Mouse (Mus musculus) limb, embryonic 13.5 days (tissue): ENCODE data around the gene Zfp512b. TPM values are rescaled to one million over a fixed set of nuclear protein-coding genes. Genes with fewer than 3 reads are reported as not detected.

Experiments used
- ATAC-seq: fragments of 200-750 bp; cut with Nextera tagmentation; 2 replicates; pipeline ENCODE4 v1.8.0; 2017; ENCODE audit warnings: low read depth, moderate number of reproducible peaks, moderate TSS enrichment; ENCODE audit not compliant: low FRiP score
- H3K27ac ChIP-seq: fragments of 300-500 bp; sonication (generic); 2 replicates; pipeline ENCODE4 v1.5.1; 2015; ENCODE audit warnings: inconsistent platforms, mild to moderate bottlenecking, moderate library complexity
- H3K27me3 ChIP-seq: fragments of 300-500 bp; sonication (generic); 2 replicates; pipeline ENCODE4 v1.6.1; 2015; ENCODE audit warnings: mild to moderate bottlenecking, inconsistent platforms
- H3K36me3 ChIP-seq: fragments of 300-500 bp; sonication (generic); 2 replicates; pipeline ENCODE4 v1.6.1; 2015; ENCODE audit warnings: inconsistent platforms, mild to moderate bottlenecking, moderate library complexity
- H3K4me1 ChIP-seq: fragments of 300-500 bp; sonication (generic); 2 replicates; pipeline ENCODE4 v1.6.1; 2015; ENCODE audit warnings: inconsistent platforms
- H3K4me2 ChIP-seq: fragments of 300-500 bp; sonication (generic); replicated peaks from 2 replicates; pipeline ENCODE4 v1.6.1; 2015; ENCODE audit warnings: inconsistent platforms, mild to moderate bottlenecking, moderate library complexity
- H3K4me3 ChIP-seq: fragments of 300-500 bp; sonication (generic); 2 replicates; pipeline ENCODE4 v1.5.1; 2015; ENCODE audit warnings: moderate library complexity, mild to moderate bottlenecking, inconsistent platforms
- H3K9ac ChIP-seq: fragments of 300-500 bp; sonication (generic); 2 replicates; pipeline ENCODE4 v1.6.1; 2015; ENCODE audit warnings: mild to moderate bottlenecking, inconsistent platforms
- H3K9me3 ChIP-seq: fragments of 300-500 bp; sonication (generic); 2 replicates; pipeline ENCODE4 v1.6.1; 2016; ENCODE audit warnings: inconsistent platforms
- WGBS: fragments of 180-500 bp; shearing (Covaris S2); methylation state at CpG from one replicate; pipeline ENCODE4 v1.1.7; 2015; 5-methylcytosine and 5-hydroxymethylcytosine counted together
- polyA plus RNA-seq: library from polyadenylated mRNA; unstranded; fragments of >200 nt; fragmentation: Nextera tagmentation; extraction: Ambion mirVana; gene quantifications from 2 replicates; pipeline ENCODE4 v1.2.1, GENCODE M21; 2015

Zfp512b gene
- polyA plus RNA-seq, 1 experiment from 2014 or later: 69.4 TPM

DNA sequence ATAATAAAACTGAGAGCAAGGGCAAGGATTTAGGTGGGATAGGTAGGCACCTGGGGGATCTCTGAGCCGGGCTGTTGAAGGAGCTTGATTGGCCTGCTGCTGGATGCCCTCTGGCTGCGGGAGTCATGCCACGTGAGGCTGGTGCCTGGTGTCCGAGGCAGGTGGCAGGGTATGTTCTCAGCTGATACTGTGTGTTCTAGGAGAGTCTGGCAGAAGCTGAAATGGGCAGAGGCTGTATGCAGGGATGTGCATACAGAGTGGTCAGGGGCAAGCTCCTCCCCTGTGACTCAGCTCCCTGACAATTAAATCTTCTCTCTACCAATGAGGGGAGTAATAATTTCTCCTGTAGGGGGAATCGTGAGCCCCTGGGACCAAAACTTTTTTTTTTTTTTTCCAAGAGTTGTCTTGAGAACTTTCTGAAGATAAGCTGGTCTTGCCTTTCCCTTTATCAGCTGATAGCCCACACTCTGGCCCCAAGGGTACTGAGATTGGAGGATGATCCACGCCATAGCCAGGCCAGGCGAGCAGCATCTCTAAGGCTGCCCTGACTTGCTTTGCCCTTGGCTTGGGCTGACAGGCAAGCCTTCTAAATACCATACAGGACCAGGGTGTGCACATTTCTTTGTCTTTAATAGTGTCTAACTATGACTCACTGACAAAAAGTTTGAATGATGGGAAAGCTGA lies 4.9 kb upstream of the Zfp512b start:
- peaks cover 23% of the 10 kb centered on the region for H3K4me1 ChIP-seq
- H3K4me3 ChIP-seq: no peak overlapping the region
- peaks cover 30% of the 10 kb centered on the region for H3K27me3 ChIP-seq
- H3K9me3 ChIP-seq: no peaks in the 10 kb centered on the region
- 76% methylated on average over 7 of the region's 7 CpGs for WGBS
- H3K9ac ChIP-seq: no peak overlapping the region
- no peak overlapping the region for H3K4me2 ChIP-seq
- H3K36me3 ChIP-seq: no peaks in the 10 kb centered on the region
- no peak for ATAC-seq
- H3K27ac ChIP-seq: no peak overlapping the region

DNA sequence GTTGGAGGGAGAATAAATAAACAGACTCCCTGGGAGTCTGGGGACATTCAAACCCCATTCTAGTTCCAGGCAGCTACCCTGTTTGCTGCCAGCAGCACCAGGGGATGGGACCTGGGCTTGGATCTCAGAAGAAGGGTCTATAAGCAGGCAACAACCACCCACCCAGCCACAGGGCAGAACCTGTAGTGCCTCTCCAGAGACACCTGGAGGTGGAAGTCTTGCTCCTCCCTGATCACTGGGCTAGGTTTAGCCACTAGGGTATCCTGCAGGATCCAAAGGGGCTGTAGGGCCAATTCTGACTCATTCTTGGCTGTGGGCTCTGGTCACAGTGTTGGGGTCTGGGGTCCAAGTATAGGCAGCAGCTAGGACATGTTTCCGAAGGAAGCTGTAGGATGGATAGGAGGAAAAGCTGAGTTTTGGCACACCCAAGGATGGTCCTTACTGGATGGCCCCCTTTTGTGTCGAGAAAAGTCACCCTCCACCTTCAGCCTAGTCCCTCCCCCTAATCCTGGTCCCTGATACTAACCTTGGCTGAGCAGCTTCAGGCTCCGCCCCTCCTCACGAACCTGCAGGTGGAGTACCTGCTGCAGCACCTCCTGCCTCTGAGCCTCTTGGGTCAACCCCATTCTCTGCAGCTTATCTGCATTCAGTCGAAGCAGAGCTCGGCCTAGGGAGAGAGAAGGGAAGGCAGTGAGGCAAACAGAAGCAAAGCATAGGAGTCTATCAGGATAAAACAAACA lies 3.8 kb upstream of the Zfp512b start:
- peaks cover 30% of the 10 kb centered on the region for H3K27me3 ChIP-seq
- no peak overlapping the region for H3K4me3 ChIP-seq
- H3K9ac ChIP-seq: no peak overlapping the region
- H3K4me2 ChIP-seq: no peak overlapping the region
- H3K36me3 ChIP-seq: no peaks in the 10 kb centered on the region
- no peak for ATAC-seq
- H3K9me3 ChIP-seq: no peaks in the 10 kb centered on the region
- peaks cover 20% of the 10 kb centered on the region for H3K4me1 ChIP-seq
- H3K27ac ChIP-seq: no peak overlapping the region
- WGBS: 43% methylated on average over 6 of the region's 6 CpGs

DNA sequence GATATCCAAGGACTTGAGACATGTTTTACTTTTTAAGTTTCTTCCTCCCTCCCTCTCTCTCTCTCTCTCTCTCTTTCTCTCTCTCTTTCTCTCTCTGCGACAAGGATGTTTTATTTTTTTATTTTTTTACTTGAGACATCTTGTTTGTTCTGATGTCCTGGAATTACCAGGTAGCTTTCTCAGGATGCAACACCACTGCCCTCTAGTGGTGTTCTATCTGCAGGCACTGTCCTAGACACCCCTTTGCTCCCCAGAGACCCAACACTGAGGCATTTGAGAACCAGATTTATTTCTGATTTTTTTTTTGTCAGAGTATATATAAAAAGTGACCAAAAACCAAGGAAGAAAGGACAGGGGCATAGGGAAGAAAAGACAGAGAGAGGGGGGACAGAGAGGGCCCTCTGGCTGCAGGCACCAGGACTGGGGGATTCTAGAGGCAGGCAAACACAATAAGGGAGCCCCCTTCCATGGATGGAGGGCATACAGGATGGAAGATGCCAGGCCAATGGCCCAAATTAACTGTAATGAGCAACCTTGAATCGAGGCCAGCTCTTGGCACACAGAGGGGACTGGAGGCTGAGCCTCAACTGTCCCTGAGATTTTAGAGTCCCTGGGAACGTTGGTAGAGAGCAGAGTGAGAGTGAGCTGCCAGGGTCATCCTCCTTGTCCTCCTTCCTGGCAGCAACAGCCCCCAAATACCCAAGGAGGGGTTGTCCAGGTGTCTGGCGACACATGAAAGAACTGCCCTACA lies 2.5 kb upstream of the Zfp512b start:
- H3K4me1 ChIP-seq: peaks cover 23% of the 10 kb centered on the region
- no peak overlapping the region for H3K4me3 ChIP-seq
- 75% methylated on average over 4 of the region's 4 CpGs for WGBS
- no peak overlapping the region for H3K4me2 ChIP-seq
- peaks cover 25% of the 10 kb centered on the region for H3K27me3 ChIP-seq
- peaks cover 8% of the 10 kb centered on the region for H3K36me3 ChIP-seq
- H3K27ac ChIP-seq: no peak overlapping the region
- no peak overlapping the region for H3K9ac ChIP-seq
- no peak for ATAC-seq
- no peaks in the 10 kb centered on the region for H3K9me3 ChIP-seq

DNA sequence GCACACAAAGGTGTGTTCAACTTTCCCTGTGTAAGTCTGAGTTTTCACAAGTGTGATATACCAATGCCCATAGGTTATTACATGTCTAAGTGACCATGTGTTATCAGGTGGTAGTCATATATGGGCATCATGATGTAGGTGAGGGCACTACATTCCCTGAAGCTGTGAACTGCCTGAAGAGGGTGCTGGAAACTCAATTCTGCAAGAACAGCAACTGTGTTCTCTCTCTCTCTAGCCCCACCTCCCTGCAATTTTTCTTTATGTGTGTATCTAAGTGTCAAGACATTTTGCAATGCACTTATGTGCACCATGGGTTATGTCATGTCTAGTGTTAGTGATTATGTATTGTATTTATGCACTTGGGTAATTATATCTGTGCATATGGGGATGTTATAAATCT lies 1.3 kb upstream of the Zfp512b start:
- H3K9ac ChIP-seq: no peak overlapping the region
- no peaks in the 10 kb centered on the region for H3K9me3 ChIP-seq
- H3K27me3 ChIP-seq: peaks cover 16% of the 10 kb centered on the region
- H3K4me2 ChIP-seq: no peak overlapping the region
- no peak overlapping the region for H3K4me3 ChIP-seq
- H3K36me3 ChIP-seq: peaks cover 19% of the 10 kb centered on the region
- ATAC-seq: no peak
- no peak overlapping the region for H3K27ac ChIP-seq
- H3K4me1 ChIP-seq: peaks cover 19% of the 10 kb centered on the region

DNA sequence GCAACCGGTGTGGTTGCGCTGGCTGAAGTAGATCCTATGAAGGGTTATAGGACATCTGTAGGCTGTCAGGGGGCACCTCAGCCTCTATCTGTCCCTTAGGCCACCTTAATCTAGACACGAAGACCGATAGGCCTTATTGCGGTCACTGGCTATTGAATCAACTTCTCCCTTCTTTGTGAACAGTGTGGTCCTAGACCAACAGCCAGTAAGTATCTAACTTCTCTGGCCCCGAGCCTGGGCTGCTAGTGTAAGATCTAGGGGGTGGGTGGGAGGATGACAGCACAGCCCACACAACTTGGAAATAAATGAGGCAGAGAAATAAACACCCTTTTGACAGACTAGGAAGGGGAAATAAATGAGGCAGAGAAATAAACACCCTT lies 429 bp upstream of the Zfp512b start:
- peak overlapping the region; percentile 96 for H3K4me3 ChIP-seq
- peaks cover 28% of the 10 kb centered on the region for H3K36me3 ChIP-seq
- H3K9me3 ChIP-seq: no peaks in the 10 kb centered on the region
- 4% methylated on average over 6 of the region's 6 CpGs for whole genome bisulfite sequencing
- peak; percentile 9; the same call in 1 of the 2 replicates for ATAC-seq
- H3K4me1 ChIP-seq: peaks cover 19% of the 10 kb centered on the region
- peak overlapping the region; percentile 69 for H3K27ac ChIP-seq
- H3K4me2 ChIP-seq: peak overlapping the region; percentile 90
- peaks cover 7% of the 10 kb centered on the region for H3K27me3 ChIP-seq
- peak overlapping the region; percentile 91 for H3K9ac ChIP-seq

DNA sequence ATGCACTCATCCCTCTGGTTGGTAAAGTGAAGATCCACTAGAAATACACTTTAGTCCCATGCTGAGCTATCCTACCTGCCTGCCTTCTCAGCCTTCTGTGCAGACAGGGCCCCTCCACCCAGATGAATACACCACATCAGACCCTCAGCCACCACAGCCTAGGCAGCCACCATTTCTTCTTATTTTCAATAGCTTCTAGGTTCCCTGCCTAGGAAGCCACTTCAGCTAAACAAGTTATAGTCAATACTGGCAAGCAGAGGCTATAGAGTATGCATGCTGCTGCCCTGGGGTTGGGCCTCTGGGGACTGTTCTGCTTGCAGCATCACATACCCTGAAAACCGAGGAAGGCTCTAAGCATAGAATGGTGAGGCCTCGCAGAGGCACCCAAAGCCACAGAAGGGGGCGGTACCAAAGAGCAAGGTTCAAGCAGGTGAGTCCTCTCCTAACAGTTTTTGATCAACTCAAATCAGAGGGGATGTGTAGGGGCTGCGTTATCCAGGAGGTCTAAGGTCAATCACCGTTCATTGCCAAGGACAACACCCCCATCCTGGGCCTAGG lies 996 bp downstream of the Zfp512b start, which contains the start of gene Prpf6:
Prpf6 (plus strand) TSS at position 341 of the 558 bp plus-strand sequence.
- ATAC-seq: no peak
- Histone ChIP-seq H3K27me3 (no peaks in the 10 kb centered on the region), H3K36me3 (peaks cover 43% of the 10 kb centered on the region), H3K4me1 (peaks cover 19% of the 10 kb centered on the region), H3K27ac (peak within 1 kb of the TSS; percentile 69), H3K4me2 (peak within 1 kb of the TSS; percentile 90), H3K4me3 (peak within 1 kb of the TSS; percentile 96), H3K9me3 (no peaks in the 10 kb centered on the region), H3K9ac (peak within 1 kb of the TSS; percentile 91)
- whole genome bisulfite sequencing: 19% methylated on average over 5 of the region's 5 CpGs

DNA sequence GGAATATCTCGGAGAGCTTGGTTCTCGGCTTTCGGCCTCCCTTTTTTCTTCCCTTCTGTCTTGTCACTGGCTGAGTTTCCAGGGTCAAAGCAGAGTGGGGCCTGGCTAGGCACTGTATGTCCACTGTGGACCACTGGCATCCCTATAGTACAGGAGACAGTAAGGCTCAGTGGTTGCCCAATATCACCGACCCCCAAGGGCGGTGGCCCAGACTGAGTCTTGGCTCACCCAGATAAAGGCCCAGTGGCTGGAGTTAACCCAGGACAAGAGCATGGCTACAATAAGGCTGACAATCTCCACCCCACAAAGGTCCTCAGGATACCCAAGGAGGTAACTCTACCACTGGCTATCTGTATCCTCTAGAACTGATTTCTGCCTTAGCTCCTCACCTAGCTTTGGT lies 2.1 kb downstream of the Zfp512b start:
- Histone ChIP-seq H3K9me3 (no peaks in the 10 kb centered on the region), H3K4me3 (no peak overlapping the region), H3K27ac (no peak overlapping the region), H3K27me3 (no peaks in the 10 kb centered on the region), H3K36me3 (peaks cover 54% of the 10 kb centered on the region), H3K9ac (no peak overlapping the region), H3K4me1 (peaks cover 19% of the 10 kb centered on the region), H3K4me2 (peak overlapping the region; percentile 90; the same call in 1 of the 2 replicates)
- no peak for ATAC-seq
- WGBS: 96% methylated on average over 5 of the region's 5 CpGs

DNA sequence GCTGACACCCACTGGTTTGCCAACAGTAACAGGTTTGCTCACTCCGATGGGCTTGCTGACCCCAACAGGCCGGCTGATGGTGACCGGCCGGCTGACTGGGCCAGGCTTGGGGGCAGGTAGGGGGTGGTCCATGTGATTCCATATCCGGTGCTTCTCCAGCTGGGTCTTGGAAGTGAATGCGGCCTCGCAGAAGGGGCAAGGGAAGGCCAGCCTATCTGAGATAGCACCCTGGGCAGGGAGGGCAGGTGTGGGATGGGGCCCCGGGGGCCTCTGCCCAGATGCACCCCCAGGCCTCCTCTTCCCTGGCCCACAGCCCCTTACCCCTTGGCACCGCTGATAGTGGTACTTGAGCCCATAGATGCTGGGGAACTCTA lies 2.9 kb downstream of the Zfp512b start:
- Histone ChIP-seq H3K4me2 (no peak overlapping the region), H3K9ac (no peak overlapping the region), H3K4me1 (peaks cover 19% of the 10 kb centered on the region), H3K9me3 (no peaks in the 10 kb centered on the region), H3K27ac (no peak overlapping the region), H3K36me3 (peaks cover 62% of the 10 kb centered on the region), H3K27me3 (no peaks in the 10 kb centered on the region), H3K4me3 (no peak overlapping the region)
- WGBS: 94% methylated on average over 9 of the region's 9 CpGs
- no peak for ATAC-seq

DNA sequence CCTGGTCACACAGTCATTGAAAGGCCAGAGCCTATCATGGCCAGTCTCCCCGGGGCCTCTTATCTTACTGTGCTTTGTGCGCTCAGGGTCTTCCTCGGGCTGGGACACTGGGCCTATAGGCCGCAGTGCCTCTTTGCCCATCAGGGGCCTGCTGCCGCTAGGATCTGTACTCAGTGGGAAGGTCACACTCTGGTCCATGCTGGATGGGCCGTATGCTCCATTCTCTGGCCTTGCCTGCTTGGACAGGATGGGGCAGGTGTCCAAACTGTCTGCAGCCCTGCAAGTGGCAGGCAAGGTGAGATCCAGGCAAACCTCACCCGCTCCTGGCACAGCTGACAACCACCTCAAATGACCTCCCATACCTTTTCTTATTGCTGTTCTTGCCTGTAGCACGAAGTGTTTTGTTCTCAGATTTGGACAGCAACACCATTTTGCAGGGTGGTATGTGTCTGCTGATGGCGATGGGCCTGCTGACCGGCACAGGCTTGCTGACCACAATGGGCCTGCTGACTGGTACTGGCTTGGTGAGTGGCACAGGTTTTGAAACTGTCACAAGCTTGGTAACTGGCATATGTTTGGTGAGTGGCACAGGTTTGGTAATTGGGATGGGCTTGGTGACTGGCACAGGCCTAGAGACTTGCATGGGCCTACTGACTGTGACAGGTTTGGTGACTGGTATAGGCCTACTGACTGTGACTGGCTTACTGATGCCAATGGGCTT lies 3.4 kb downstream of the Zfp512b start:
- Histone ChIP-seq H3K36me3 (peaks cover 67% of the 10 kb centered on the region), H3K9me3 (no peaks in the 10 kb centered on the region), H3K4me3 (no peak overlapping the region), H3K4me1 (peaks cover 19% of the 10 kb centered on the region), H3K27ac (no peak overlapping the region), H3K9ac (no peak overlapping the region), H3K4me2 (no peak overlapping the region), H3K27me3 (no peaks in the 10 kb centered on the region)
- WGBS: 94% methylated on average over 10 of the region's 10 CpGs
- no peak for ATAC-seq

DNA sequence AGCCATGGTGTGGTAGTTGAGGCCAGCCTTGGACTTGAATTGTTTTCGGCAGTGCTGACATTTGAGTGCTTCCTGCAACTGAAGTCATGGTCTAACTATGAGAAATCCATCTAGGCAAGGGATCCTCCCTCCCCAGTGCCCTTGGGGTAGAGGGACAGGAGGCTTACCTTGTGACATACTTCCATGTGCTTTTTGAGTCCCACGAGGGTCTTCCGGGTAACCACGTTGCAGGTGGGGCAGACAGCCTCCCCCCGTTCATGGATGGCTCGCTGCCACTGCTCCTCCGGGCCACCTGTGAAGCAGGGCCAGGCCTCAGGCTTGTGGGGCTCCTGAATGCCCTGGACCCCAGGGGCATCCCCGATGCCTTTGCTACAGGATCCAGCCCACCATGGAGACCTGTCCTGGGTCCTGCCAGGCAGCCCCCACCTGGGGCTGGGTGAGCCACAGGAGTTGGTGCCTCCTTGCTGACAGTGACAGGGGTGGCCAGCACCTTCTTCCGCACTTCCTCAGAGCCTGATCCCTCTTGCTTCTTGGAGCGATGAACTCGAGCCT lies 4.3 kb downstream of the Zfp512b start:
- H3K36me3 ChIP-seq: peaks cover 75% of the 10 kb centered on the region
- no peaks in the 10 kb centered on the region for H3K9me3 ChIP-seq
- ATAC-seq: no peak
- H3K27ac ChIP-seq: no peak overlapping the region
- 90% methylated on average over 11 of the region's 11 CpGs for WGBS
- H3K4me1 ChIP-seq: peaks cover 19% of the 10 kb centered on the region
- no peak overlapping the region for H3K4me2 ChIP-seq
- H3K4me3 ChIP-seq: no peak overlapping the region
- no peaks in the 10 kb centered on the region for H3K27me3 ChIP-seq
- no peak overlapping the region for H3K9ac ChIP-seq

DNA sequence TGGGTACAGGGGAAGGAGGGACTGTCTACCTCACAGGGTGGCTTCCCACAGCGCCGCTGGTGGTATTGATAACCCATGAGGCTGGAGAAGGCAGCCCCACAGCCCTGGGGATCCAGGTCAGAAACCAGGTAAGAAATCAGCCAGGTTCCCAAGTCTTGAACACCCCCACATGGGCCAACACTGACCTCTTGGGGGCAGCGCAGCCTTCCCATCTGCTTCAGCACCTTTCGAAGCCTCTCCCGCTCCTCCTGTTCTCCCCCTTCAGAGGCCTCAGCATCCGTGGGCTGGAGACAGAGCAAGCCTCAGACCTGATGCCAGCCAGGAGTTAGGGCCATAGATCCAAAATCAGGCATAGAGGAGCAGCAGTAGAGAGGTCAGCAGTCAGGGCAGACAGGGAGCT lies 4.8 kb downstream of the Zfp512b start:
- Histone ChIP-seq H3K4me1 (peaks cover 14% of the 10 kb centered on the region), H3K9ac (no peak overlapping the region), H3K4me2 (no peak overlapping the region), H3K27me3 (no peaks in the 10 kb centered on the region), H3K4me3 (no peak overlapping the region), H3K27ac (no peak overlapping the region), H3K36me3 (peaks cover 78% of the 10 kb centered on the region), H3K9me3 (no peaks in the 10 kb centered on the region)
- ATAC-seq: no peak
- 73% methylated on average over 6 of the region's 6 CpGs for WGBS
